Mouse (Mus musculus) embryo, embryonic 10 days (tissue): ENCODE measurements around the gene Ica1.
A peak's percentile ranks its signal among the peaks of the same experiment; 100 is the strongest.

Experiments
- DNase-seq: peaks from one replicate; pipeline ENCODE4 v3.0.0-alpha.2; 2015; ENCODE audit warnings: low spot score

Gene Ica1

GRCm38 (mm10) chr6:8686678-8687580, 91.4 kb downstream of the Ica1 start:
- DNase-seq = no peak

- DNase-seq = no peak
Measured at GRCm38 (mm10) chr6:8683379-8683778, 94.9 kb downstream of the Ica1 start.

- no peak for DNase-seq
Measured at GRCm38 (mm10) chr6:8680931-8681330, 97.4 kb downstream of the Ica1 start.

- no peak for DNase-seq
Measured at GRCm38 (mm10) chr6:8673013-8673412, 105.3 kb downstream of the Ica1 start.

GRCm38 (mm10) chr6:8669343-8669742, 108.9 kb downstream of the Ica1 start:
- DNase-seq = no peak

GRCm38 (mm10) chr6:8668013-8668811, 110.1 kb downstream of the Ica1 start:
- DNase-seq = no peak

- DNase-seq = no peak
Measured at GRCm38 (mm10) chr6:8665786-8666185, 112.5 kb downstream of the Ica1 start.

GRCm38 (mm10) chr6:8664956-8665355, 113.3 kb downstream of the Ica1 start:
- no peak for DNase-seq

- DNase-seq = no peak
Measured at GRCm38 (mm10) chr6:8663092-8663740, 115.1 kb downstream of the Ica1 start.

GRCm38 (mm10) chr6:8661404-8661803, 116.9 kb downstream of the Ica1 start:
- peak; percentile 45 for DNase-seq

- DNase-seq = no peak
Measured at GRCm38 (mm10) chr6:8660076-8660475, 118.2 kb downstream of the Ica1 start.

GRCm38 (mm10) chr6:8659194-8659959, 118.9 kb downstream of the Ica1 start:
- DNase-seq = peak; percentile 71

GRCm38 (mm10) chr6:8658431-8658830, 119.9 kb downstream of the Ica1 start:
- no peak for DNase-seq

- DNase-seq = no peak
Measured at GRCm38 (mm10) chr6:8657459-8657858, 120.8 kb downstream of the Ica1 start.

- no peak for DNase-seq
Measured at GRCm38 (mm10) chr6:8655454-8655853, 122.8 kb downstream of the Ica1 start.

GRCm38 (mm10) chr6:8650413-8650812, 127.9 kb downstream of the Ica1 start:
- no peak for DNase-seq

- no peak for DNase-seq
Measured at GRCm38 (mm10) chr6:8649295-8649865, 128.9 kb downstream of the Ica1 start.

GRCm38 (mm10) chr6:8648185-8648901, 129.9 kb downstream of the Ica1 start:
- DNase-seq = no peak

- DNase-seq = no peak
Measured at GRCm38 (mm10) chr6:8647513-8648184, 130.6 kb downstream of the Ica1 start.

GRCm38 (mm10) chr6:8645708-8646107, 132.6 kb downstream of the Ica1 start:
- DNase-seq = no peak
